Mouse (Mus musculus): ENCODE measurements around the gene Txnrd1. TPM values are rescaled to one million over a fixed set of nuclear protein-coding genes. Genes with fewer than 3 reads are reported as not detected.

The Txnrd1 gene
- total RNA-seq, 2 experiments from 2014 or later = 27.5 to 30.4 TPM

DNA sequence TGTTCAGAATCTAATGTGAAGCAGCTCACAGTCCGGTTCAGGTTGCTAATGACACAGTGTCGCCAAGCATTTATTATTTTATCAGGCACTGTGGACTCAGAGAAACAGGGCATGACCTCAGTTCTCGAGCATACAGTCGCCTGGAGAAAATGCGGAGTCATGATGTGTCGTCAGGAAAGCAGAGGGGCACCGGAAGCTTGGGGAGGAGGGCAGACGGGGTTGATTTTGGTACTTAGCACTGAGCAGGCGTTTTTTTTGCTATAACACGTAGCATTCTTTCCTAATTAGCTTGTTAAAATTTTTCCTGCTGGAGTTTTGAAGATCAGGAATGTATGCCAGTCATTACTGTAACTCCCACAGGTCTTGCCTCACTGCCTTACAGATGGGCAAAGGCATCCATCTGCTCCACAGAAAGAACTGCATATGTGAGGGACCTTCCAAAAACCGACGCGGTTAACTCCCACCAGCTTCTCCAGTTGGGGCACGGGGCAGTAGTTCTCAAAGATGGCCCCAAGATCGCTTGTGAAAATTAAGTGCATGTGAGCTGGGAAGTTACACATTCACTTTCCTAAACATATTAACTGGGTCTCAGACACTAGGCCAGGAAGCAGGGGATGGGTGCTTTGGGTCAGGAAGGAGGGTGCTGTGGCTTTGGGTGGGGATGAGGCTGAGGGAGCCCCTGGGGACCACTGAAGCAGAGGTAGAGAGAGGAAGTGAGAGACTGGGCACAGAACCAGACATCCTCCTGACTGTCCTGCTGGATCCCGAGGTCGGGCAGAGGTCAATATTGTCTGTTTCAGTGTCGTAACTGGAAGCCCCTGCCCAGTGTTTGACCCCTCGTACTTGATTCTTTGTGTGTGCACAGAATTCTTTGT is 19.4 kb upstream of the Txnrd1 start:
- no peak for DNase-seq
- intact Hi-C loops (cut with DNase I; ENCODE audit: low total_unique reads) = loop anchor here (10.0 kb wide), 1 partner anchor 50 kb away; the partner anchor contains the start of gene Eid3

DNA sequence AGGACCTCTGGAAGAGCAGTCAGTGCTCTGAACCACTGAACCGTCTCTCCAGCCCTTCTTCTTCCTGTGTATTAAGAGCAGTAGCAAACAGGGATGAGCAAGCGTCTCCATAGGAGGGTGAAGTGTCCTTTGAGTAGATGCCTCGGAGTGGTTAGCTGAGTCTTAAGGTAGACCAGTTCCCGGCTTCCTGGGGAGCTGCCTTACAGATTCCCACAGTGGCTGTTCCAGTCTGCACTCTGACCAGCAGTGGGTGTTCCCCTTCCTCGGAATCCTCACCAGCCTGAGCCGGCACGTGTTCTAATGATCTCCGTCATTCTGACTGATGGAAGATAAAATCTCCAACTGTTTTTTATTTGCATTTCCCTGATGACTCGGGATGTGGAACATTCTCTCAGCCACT is 17.3 kb upstream of the Txnrd1 start:
- intact Hi-C loops (cut with DNase I; ENCODE audit: low total_unique reads) = loop anchor here (10.0 kb wide), 1 partner anchor 48 kb away; the partner anchor contains the start of gene Eid3
- DNase-seq = no peak

GRCm38 (mm10) chr10:82817514-82817913 is 16.2 kb upstream of the Txnrd1 start:
- no peak for DNase-seq
- intact Hi-C loops (cut with DNase I; ENCODE audit: low total_unique reads) = loop anchor here (10.0 kb wide), 1 partner anchor 47 kb away; the partner anchor contains the start of gene Eid3

DNA sequence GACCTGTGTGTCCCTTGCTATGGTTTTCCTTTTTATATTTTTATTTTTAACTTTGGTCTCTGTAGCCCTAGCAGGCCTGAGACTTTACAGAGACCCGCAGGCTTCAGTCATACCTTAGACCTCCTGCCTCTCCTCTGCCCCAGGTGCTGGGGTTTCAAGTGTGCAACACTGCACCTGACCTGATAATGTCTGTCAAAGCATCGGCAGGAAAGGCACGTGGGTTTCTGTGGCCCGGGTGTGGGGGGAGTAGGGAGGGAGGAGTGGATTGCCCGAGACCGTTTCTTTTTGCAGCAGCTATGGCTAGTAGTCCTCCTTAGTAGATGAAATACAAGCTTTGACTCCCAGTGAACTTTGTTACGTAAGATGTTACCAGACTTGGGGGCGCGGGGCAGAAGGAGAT is 15.8 kb upstream of the Txnrd1 start:
- intact Hi-C loops (cut with DNase I; ENCODE audit: low total_unique reads) = loop anchor here (10.0 kb wide), 1 partner anchor 47 kb away; the partner anchor contains the start of gene Eid3

GRCm38 (mm10) chr10:82818661-82819060 is 15.1 kb upstream of the Txnrd1 start:
- DNase-seq = no peak
- intact Hi-C loops (cut with DNase I; ENCODE audit: low total_unique reads) = loop anchor here (10.0 kb wide), 1 partner anchor 46 kb away; the partner anchor contains the start of gene Eid3

More for the DNA sequence above, 15.8 kb upstream of the Txnrd1 start:
- no peak for DNase-seq

GRCm38 (mm10) chr10:82823108-82823778 is 10.5 kb upstream of the Txnrd1 start:
- no peak for DNase-seq
- intact Hi-C loops (cut with DNase I; ENCODE audit: low total_unique reads) = no loop called here

- no peak for DNase-seq
- intact Hi-C loops (cut with DNase I; ENCODE audit: low total_unique reads) = no loop called here
These were observed 10.0 kb upstream of the Txnrd1 start for GRCm38 (mm10) chr10:82823779-82824177.

- intact Hi-C loops (cut with DNase I; ENCODE audit: low total_unique reads) = no loop called here
- DNase-seq = no peak
These were observed 9.2 kb upstream of the Txnrd1 start for GRCm38 (mm10) chr10:82824541-82824940.

DNA sequence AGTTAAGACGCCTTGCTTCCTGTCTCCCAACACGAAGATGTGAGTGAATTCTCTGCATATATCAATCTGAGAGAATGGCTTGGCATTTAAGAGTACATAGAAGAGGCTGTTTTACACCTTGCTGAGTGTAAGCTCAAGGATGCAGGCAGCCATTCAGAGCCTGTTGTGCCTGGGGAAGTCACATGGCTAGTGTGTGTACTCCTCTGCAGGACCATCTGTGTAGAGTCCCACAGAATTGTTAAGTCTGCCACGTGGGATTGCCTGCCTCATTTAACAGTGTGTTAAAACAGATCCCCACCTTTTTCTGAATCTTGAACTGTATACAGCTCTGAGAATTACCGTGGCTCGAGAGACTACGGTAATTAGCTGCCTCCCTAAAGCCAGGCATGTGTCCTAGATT is 7.2 kb upstream of the Txnrd1 start:
- intact Hi-C loops (cut with DNase I; ENCODE audit: low total_unique reads) = no loop called here
- no peak for DNase-seq

DNA sequence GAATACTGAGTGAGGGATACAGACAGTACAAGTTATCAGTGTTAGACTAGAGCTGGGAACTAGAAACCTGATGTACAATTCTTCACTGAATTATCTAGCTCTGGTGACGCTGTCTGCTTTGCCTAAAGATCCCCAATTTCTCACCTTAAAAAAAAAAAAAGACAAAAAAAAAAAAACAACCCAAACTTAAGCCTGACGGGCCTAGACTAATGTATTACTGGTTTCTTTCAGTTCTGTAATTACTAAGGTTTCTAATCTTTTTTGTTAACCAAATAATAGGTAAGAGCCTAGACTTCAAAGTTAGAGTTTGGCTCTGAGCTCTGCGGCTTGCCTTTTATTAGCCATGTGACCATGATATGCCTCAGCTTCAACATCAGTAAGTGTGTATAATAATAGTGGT is 2.1 kb downstream of the Txnrd1 start:
- intact Hi-C loops (cut with DNase I; ENCODE audit: low total_unique reads) = no loop called here
- DNase-seq = no peak

GRCm38 (mm10) chr10:82838390-82838789 is 4.6 kb downstream of the Txnrd1 start:
- intact Hi-C loops (cut with DNase I; ENCODE audit: low total_unique reads) = no loop called here
- no peak for DNase-seq

DNA sequence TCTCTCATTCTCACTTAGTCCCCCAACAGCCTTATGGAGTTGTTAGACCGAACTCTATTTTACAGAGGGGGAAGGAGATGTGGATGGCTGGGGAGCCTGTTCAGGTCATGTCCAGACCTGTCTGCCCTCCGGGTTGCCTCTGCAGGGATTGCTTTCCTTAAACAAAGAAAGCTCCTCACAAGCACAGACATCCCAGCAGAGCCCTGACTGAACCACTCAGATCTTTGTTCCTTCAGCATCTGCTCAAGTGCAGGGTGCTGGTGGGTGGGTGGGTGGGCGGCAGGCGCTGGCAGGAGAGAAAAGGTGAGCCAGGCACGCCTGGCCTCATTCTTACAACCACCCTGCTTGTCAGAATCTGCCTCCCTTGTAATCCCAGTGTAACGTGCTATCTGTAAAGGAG is 10.3 kb downstream of the Txnrd1 start:
- no peak for DNase-seq
- intact Hi-C loops (cut with DNase I; ENCODE audit: low total_unique reads) = no loop called here

GRCm38 (mm10) chr10:82844731-82845130 is 11.0 kb downstream of the Txnrd1 start:
- intact Hi-C loops (cut with DNase I; ENCODE audit: low total_unique reads) = no loop called here

GRCm38 (mm10) chr10:82847821-82848459 is 14.2 kb downstream of the Txnrd1 start:
- no peak for DNase-seq
- intact Hi-C loops (cut with DNase I; ENCODE audit: low total_unique reads) = no loop called here

More at GRCm38 (mm10) chr10:82844731-82845130, 11.0 kb downstream of the Txnrd1 start:
- DNase-seq = no peak

DNA sequence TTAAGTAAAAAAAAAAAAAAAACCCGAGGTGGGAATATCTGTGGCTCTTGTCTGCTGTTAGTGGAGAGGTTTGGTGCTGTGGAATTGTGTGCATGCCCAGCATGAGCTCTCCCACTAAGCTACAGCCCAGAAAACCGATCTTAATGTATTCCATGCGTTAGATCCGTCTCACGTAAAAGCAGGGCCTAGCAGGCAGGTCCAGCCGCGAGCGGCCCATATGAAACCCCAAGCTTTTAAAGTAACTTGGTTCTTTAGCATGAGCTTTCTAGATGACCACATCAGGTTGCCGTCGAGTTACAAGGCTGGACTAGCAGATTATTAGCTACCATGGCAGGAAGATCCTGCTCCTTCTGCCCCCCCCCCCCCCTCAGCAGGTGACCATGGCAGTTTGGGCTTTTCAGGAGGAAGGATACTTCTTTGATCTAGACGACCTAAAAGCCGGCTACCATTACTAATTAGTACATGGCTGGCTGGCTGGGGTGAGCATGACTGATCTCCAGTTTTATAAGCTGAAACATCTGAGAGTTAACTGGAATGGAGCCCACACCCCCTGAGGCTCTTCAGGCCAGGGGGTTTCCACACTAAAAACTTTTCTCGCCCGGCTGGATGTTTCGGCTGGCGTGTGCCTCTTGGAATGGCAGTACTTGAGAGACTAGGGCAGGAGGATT is 16.1 kb downstream of the Txnrd1 start:
- intact Hi-C loops (cut with DNase I; ENCODE audit: low total_unique reads) = no loop called here

GRCm38 (mm10) chr10:82850354-82850752 is 16.6 kb downstream of the Txnrd1 start:
- DNase-seq = no peak
- intact Hi-C loops (cut with DNase I; ENCODE audit: low total_unique reads) = no loop called here

More for the DNA sequence above, 16.1 kb downstream of the Txnrd1 start:
- no peak for DNase-seq

DNA sequence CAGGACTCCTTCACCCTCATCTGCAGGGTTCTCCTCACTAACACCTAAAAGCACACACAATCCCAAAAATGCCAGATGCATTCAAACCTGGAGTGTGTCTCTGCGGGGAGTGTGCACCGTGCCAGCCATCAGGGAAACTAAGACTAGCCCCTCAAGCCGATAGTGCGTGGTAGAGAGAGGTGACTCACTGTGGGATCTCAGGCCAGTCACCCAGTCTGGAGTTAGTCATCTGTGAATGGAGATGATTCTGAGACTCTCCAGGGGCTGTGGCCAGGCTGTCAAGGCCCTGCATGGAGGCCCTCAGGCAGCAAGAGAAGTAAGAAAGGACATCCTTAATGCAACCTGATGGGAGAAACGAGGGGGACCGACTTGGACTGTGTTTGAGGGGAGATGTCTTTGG is 18.0 kb downstream of the Txnrd1 start:
- intact Hi-C loops (cut with DNase I; ENCODE audit: low total_unique reads) = no loop called here
- DNase-seq = no peak

DNA sequence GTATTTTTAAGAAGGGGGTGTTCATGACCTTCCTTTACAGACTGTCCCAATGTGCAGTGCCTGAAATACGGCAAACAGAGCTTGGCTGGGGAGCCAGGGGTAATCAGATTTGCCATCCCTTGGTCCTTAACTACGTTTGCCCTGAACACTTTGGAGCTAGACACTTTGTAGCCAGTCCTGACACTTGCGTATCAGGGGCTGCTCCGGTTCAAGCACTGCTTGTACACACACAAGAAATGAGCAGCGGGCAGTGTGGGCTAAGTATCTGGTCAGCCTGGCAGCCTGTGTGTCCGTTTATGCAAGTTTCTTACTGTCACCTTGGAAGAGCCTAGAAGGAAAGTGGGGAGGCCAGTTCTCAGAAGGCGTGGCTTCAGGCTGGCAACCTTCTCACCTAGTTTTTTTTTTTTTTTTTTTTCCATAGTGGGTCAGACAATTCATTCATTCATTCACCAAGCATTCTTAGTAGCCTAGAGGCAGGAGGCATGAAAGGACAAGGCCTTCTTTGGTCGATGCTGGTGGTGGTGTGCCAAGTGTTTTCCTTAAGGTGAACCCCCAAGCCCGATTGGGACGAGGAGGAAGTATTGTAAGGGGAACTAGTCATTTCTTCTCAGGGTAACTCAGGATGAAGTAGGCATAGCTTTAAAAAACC is 24.4 kb downstream of the Txnrd1 start:
- intact Hi-C loops (cut with DNase I; ENCODE audit: low total_unique reads) = no loop called here
- no peak for DNase-seq
